Mouse (Mus musculus) hindbrain, postnatal 0 days (tissue): Measurements from ENCODE around the gene Hs6st2. TPM values are rescaled to one million over a fixed set of nuclear protein-coding genes. Genes with fewer than 3 reads are reported as not detected.

ENCODE experiments used
- ATAC-seq: fragments of 200-750 bp; cut with Nextera tagmentation; 2 replicates; pipeline ENCODE4 v1.8.0; 2017; ENCODE audit warnings: mild to moderate bottlenecking, moderate TSS enrichment, moderate library complexity
- DNase-seq: peaks from one replicate; pipeline ENCODE4 v3.0.0-alpha.2; 2015; ENCODE audit warnings: low spot score
- H3K27ac ChIP-seq: fragments of 300-500 bp; sonication (generic); 2 replicates; pipeline ENCODE4 v1.5.1; 2014; ENCODE audit warnings: mild to moderate bottlenecking
- H3K27me3 ChIP-seq: fragments of 300-500 bp; sonication (generic); 2 replicates; pipeline ENCODE4 v1.6.1; 2014; ENCODE audit warnings: low read length, mixed read lengths; ENCODE audit not compliant: insufficient read depth
- H3K36me3 ChIP-seq: fragments of 300-500 bp; sonication (generic); 2 replicates; pipeline ENCODE4 v1.6.1; 2014; ENCODE audit warnings: low read length, mixed read lengths; ENCODE audit not compliant: insufficient read depth
- H3K4me1 ChIP-seq: fragments of 300-500 bp; sonication (generic); 2 replicates; pipeline ENCODE4 v1.6.1; 2014; ENCODE audit warnings: antibody characterized with exemption, low read length, mixed read lengths; ENCODE audit not compliant: insufficient read depth
- H3K4me2 ChIP-seq: fragments of 300-500 bp; sonication (generic); 2 replicates; pipeline ENCODE4 v1.6.1; 2014; ENCODE audit warnings: low read depth, mild to moderate bottlenecking, low read length, moderate library complexity, mixed read lengths
- H3K4me3 ChIP-seq: fragments of 300-500 bp; sonication (generic); 2 replicates; pipeline ENCODE4 v1.5.1; 2014; ENCODE audit warnings: low read length
- H3K9ac ChIP-seq: fragments of 300-500 bp; sonication (generic); replicated peaks from 2 replicates; pipeline ENCODE4 v1.6.1; 2014; ENCODE audit warnings: mild to moderate bottlenecking, low read length, moderate library complexity, mixed read lengths
- H3K9me3 ChIP-seq: fragments of 300-500 bp; sonication (generic); 2 replicates; pipeline ENCODE4 v1.6.1; 2016; ENCODE audit warnings: low read length, mixed read lengths
- CTCF ChIP-seq: IDR thresholded peaks from 2 replicates; pipeline ENCODE4 v1.5.1; 2016; ENCODE audit warnings: antibody characterized with exemption, control low read depth, low read depth
- WGBS: fragments of 180-500 bp; shearing (Covaris S2); extraction: QIAGEN DNeasy Blood & Tissue Kit; methylation state at CpG from one replicate; pipeline ENCODE4 v1.1.7; 2014; 5-methylcytosine and 5-hydroxymethylcytosine counted together
- polyA plus RNA-seq: library from polyadenylated mRNA; unstranded; fragments of >200 nt; fragmentation: Nextera tagmentation; extraction: Ambion mirVana; gene quantifications from 2 replicates; pipeline ENCODE4 v1.2.1, GENCODE M21; 2015
- total RNA-seq: library from RNA; depleted of rRNA; stranded (reverse); fragments of >200 nt; gene quantifications from 2 replicates; pipeline ENCODE4 v1.2.3, GENCODE M21; 2014

Gene Hs6st2
- total and polyA plus RNA-seq, 2 experiments from 2014 or later = 46.5 to 65.7 TPM

DNA sequence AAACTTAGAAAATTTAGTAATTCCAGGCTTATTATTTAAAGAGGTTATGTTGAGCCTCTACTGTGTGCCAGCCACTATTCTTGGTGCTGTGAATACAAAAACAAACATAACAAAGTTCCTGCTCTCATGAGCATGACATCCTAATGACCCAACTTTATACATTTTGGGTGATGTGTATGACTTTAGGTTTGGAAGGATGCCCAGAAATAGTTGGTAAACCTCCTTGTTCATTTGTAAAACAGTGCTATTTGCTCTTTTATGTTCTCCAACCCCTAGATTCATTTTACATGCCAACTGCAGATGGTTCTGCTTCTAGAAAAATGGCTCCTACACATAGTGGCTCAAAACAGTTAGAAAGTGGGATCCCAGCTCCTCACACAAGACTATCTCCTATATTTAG is 153.1 kb downstream of the Hs6st2 start:
- ATAC-seq (no peak), DNase-seq (no peak)
- TF ChIP-seq CTCF = no peak
- Histone ChIP-seq H3K9me3 (no peaks in the 10 kb centered on the region), H3K4me3 (no peak overlapping the region), H3K36me3 (no peaks in the 10 kb centered on the region), H3K4me2 (no peak overlapping the region), H3K4me1 (no peaks in the 10 kb centered on the region), H3K27me3 (no peaks in the 10 kb centered on the region), H3K9ac (no peak overlapping the region), H3K27ac (no peak overlapping the region)

DNA sequence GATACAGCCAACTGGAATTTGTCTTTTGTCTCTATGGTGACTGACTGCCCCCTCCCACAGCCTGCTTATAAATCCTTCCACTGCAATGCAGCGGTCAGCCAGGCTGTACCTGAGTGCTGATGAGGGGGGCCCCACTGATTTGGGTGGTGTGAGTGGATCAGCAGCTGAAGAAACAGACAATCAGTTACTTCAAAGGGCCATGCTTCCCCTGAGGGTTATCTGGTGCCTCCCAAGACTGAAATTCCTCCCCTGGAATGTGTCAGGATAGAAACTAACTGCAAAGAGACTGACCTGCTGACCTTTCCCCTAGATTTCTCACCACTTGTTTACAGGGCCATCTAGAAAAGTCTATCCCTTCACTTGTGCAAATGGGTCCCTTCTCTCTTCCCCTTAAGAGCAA is 166.8 kb downstream of the Hs6st2 start:
- Histone ChIP-seq H3K4me3 (no peak overlapping the region), H3K4me1 (no peaks in the 10 kb centered on the region), H3K4me2 (no peak overlapping the region), H3K36me3 (no peaks in the 10 kb centered on the region), H3K9ac (no peak overlapping the region), H3K27me3 (no peaks in the 10 kb centered on the region), H3K9me3 (no peaks in the 10 kb centered on the region), H3K27ac (no peak overlapping the region)
- DNase-seq = no peak
- ATAC-seq = no peak
- 42% methylated on average over 1 of the region's 1 CpGs for WGBS
- TF ChIP-seq CTCF = no peak

DNA sequence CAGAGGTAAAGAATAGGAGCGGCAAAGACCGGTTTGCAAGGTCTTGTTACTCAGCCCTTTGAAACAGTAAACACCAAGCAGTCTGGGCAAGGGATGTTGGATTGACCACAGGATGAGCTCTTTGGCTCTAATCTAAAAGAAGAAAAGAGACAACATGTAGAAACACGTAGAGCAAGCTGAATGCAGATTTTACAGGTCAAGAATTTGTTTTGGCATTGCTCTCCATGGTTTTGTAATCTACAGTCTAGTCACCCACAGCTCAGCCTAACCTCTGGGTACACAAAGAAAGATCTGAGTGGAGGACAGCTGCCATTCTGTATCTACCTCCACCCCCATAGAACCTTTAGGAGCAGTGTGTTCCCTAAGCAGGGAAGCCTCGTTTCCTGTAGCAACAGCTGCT is 175.1 kb downstream of the Hs6st2 start:
- DNase-seq (no peak), ATAC-seq (no peak)
- Histone ChIP-seq H3K9me3 (no peaks in the 10 kb centered on the region), H3K36me3 (no peaks in the 10 kb centered on the region), H3K27me3 (no peaks in the 10 kb centered on the region), H3K9ac (no peak overlapping the region), H3K4me2 (no peak overlapping the region), H3K4me3 (no peak overlapping the region), H3K4me1 (no peaks in the 10 kb centered on the region), H3K27ac (no peak overlapping the region)
- TF ChIP-seq CTCF = no peak
- 72% methylated on average over 4 of the region's 4 CpGs for WGBS

DNA sequence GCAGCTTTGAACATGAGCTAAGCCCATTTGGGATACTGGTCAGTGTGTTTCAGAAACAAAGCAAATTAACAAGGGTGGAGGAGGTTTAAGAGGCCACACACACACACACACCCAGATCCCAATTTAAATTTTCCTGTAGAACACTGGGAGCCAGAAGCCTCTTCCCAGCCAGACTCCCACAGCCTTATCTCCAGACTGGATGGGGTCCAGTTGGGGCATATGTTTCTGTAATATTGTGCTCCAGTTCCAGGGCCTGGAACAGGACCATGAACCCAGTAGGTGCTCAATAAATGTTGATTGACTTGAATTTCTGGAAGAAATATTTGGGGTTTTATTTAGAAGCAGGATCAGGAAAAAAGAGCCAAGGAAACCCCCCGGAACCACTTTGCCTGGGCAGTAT is 176.0 kb downstream of the Hs6st2 start:
- no peak for TF ChIP-seq CTCF
- ATAC-seq (no peak), DNase-seq (no peak)
- H3K4me2 ChIP-seq = no peak overlapping the region
- H3K36me3 ChIP-seq = no peaks in the 10 kb centered on the region
- H3K4me3 ChIP-seq = no peak overlapping the region
- H3K4me1 ChIP-seq = no peaks in the 10 kb centered on the region
- no peaks in the 10 kb centered on the region for H3K27me3 ChIP-seq
- no peak overlapping the region for H3K9ac ChIP-seq
- H3K27ac ChIP-seq = no peak overlapping the region
- H3K9me3 ChIP-seq = no peaks in the 10 kb centered on the region
- WGBS = 52% methylated on average over 1 of the region's 1 CpGs

DNA sequence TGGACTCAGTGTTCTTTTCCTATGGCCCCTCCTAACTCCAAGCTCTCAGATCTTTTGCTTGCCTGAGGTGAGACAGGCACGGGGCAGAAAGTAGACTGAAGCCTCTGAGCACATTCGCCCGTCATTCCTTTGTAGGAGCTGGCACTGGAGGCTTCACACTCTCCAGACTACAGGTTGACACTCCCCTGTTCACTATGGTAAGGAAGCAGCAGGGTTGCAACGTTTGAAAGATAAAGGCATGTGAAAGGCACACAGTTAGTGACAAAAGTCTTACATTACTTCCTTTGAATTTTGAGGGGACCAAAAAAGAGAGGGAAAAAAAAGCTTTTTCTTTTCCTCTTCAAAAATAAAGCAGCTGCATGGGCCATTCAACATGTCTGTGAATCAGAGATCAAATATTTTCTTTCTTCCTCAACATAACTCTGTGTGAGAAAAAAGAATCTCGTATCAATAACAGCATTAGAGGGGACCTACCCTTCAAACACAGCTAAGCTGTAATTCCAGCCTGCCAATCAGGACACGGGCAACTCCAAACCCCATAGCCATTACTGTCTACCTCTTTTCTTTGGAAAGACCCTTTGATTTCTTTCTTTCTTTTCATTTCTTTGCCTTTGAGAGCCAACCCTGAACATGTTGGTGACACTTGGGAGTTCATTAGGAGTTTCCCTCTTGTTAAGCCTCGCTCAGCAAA is 177.7 kb downstream of the Hs6st2 start:
- Histone ChIP-seq H3K4me1 (no peaks in the 10 kb centered on the region), H3K9me3 (no peaks in the 10 kb centered on the region), H3K4me2 (no peak overlapping the region), H3K27ac (no peak overlapping the region), H3K27me3 (no peaks in the 10 kb centered on the region), H3K36me3 (no peaks in the 10 kb centered on the region), H3K9ac (no peak overlapping the region), H3K4me3 (no peak overlapping the region)
- ATAC-seq = no peak
- 62% methylated on average over 7 of the region's 7 CpGs for WGBS
- no peak for TF ChIP-seq CTCF
- DNase-seq = no peak

DNA sequence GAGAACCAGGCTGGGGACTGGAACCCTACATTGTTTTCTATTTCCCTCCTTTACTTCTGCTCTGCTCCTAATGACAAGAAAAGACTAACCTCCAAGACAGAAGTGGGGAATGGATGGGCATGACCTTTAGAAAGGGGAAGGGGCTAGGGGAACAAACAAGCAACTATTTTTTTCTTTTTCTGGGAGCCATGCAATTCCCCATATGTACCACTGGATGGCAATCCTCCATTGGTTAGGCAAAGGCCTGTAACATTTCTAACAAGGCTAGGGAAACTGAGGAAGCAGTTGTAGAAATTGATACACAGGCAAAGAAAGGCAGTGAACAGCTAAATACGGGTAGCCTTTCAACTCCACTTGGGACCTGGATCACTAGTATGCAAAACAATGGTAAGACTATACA is 183.8 kb downstream of the Hs6st2 start:
- Histone ChIP-seq H3K4me1 (no peaks in the 10 kb centered on the region), H3K4me3 (no peak overlapping the region), H3K27ac (no peak overlapping the region), H3K9me3 (no peaks in the 10 kb centered on the region), H3K27me3 (no peaks in the 10 kb centered on the region), H3K9ac (no peak overlapping the region), H3K36me3 (no peaks in the 10 kb centered on the region), H3K4me2 (no peak overlapping the region)
- peak; percentile 24 for DNase-seq
- peak; percentile 67 for TF ChIP-seq CTCF
- 50% methylated on average over 1 of the region's 1 CpGs for WGBS
- ATAC-seq = no peak

DNA sequence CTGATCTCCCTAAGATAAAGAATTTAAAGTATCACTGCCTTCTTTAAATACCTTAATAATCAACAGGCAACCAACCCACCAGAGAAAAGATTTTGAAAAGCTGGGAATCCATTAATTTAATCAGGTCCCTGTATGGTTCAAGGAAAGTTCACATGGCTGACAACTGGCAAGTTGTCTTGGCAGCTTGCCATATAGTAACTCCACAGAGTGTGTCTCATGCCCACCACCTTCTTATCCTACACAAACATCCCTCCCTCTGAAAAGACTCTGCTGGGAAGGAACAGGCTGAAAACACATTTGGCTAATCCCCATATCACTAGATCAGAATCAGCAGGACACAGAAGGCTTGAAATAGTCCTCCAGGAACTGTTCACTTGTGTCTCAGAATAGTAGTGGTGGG is 193.3 kb downstream of the Hs6st2 start:
- no peak overlapping the region for H3K4me2 ChIP-seq
- ATAC-seq (no peak), DNase-seq (peak; percentile 2)
- H3K36me3 ChIP-seq = no peaks in the 10 kb centered on the region
- no peaks in the 10 kb centered on the region for H3K9me3 ChIP-seq
- no peaks in the 10 kb centered on the region for H3K4me1 ChIP-seq
- no peak for TF ChIP-seq CTCF
- no peaks in the 10 kb centered on the region for H3K27me3 ChIP-seq
- H3K9ac ChIP-seq = no peak overlapping the region
- H3K4me3 ChIP-seq = no peak overlapping the region
- no peak overlapping the region for H3K27ac ChIP-seq
